Mouse (Mus musculus): ENCODE data around the gene Hoxb2. TPM values are rescaled to one million over a fixed set of nuclear protein-coding genes. Genes with fewer than 3 reads are reported as not detected.

The Hoxb2 gene
- polyA plus RNA-seq, 1 experiment, result 0.20 TPM

DNA sequence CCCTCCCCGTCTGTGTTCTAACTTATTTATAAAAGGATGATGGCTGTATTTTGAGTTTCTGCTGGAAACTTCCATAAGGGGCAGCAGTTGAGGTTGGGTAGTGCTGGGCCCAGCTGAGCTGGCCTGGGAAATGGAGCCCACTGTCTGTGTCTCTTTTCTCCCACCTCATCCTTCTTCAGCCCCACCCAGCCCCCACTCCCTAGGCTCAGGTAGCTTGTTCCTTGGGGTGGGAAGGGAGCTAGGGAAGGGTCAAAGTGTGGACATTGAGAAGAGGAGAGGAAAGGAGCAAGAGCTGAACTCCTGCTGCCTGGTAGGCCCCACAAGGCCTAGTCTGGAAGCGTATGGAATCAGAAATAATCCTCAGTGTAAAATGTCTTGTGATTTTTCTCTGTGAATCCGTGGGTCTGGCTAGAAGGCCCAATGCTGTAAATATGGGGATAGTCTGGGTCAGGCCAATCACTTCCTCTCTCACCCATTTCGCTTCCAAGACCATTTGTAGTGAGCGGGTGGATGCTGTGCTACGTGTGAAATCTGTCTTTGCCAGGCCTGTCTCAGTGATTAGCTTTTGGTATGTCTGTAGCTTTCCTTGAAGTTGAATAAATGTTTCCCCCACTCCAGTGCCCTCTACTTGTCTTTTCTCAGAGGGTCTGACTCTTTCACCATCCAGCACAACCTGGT lies 44.7 kb upstream of the Hoxb2 start:
- no peak overlapping the region for H3K4me3 ChIP-seq (ENCODE audit: control insufficient read depth, low read depth, low read length)
- H3K27me3 ChIP-seq (ENCODE audit: control insufficient read depth, insufficient read depth, low read length), result peaks cover 16% of the 10 kb centered on the region
- no peak for TF ChIP-seq POLR2A (IDR thresholded peaks at IDR 0.05; ENCODE audit: control insufficient read depth, low read depth, low read length)
- no peak for TF ChIP-seq CTCF (IDR thresholded peaks at IDR 0.05; ENCODE audit: control insufficient read depth, insufficient read depth, insufficient replicate concordance, low read depth, low read length)
- no peaks in the 10 kb centered on the region for H3K36me3 ChIP-seq (ENCODE audit: control insufficient read depth, insufficient read depth, low read length)
- peaks cover 32% of the 10 kb centered on the region for H3K4me1 ChIP-seq (ENCODE audit: control insufficient read depth, insufficient read depth, low read length)
- no peak overlapping the region for H3K27ac ChIP-seq (ENCODE audit: control insufficient read depth, insufficient read depth, low read depth, low read length)

GRCm38 (mm10) chr11:96306183-96306907 lies 44.0 kb upstream of the Hoxb2 start:
- H3K27me3 ChIP-seq (ENCODE audit: control insufficient read depth, insufficient read depth, low read length), result peaks cover 16% of the 10 kb centered on the region
- H3K4me3 ChIP-seq (ENCODE audit: control insufficient read depth, low read depth, low read length), result no peak overlapping the region
- peaks cover 28% of the 10 kb centered on the region for H3K4me1 ChIP-seq (ENCODE audit: control insufficient read depth, insufficient read depth, low read length)

DNA sequence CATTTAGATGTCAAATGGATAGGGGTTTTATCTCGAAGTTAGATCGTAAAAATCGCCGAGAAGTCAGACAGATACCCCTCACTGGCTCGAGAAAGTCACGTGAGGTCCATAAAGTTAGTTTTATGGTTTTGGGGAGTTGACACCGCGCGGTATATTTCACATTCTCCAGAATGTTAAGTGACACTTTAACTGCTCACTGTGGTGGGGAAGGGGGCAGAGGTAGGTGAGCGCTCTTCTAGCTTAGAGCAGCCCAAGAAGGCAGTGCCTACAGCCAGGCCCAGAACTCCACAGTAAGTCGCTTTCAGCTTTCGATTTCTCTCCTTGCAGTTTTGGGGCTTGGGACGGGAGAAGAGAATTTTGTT lies 43.4 kb upstream of the Hoxb2 start:
- Histone ChIP-seq H3K4me3 (ENCODE audit: control insufficient read depth, low read depth, low read length) (no peak overlapping the region), H3K36me3 (ENCODE audit: control insufficient read depth, insufficient read depth, low read length) (no peaks in the 10 kb centered on the region), H3K27me3 (ENCODE audit: control insufficient read depth, insufficient read depth, low read length) (peaks cover 16% of the 10 kb centered on the region), H3K27ac (ENCODE audit: control insufficient read depth, insufficient read depth, low read depth, low read length) (no peak overlapping the region), H3K4me1 (ENCODE audit: control insufficient read depth, insufficient read depth, low read length) (peaks cover 28% of the 10 kb centered on the region)
- TF ChIP-seq POLR2A (IDR thresholded peaks at IDR 0.05; ENCODE audit: control insufficient read depth, low read depth, low read length), result no peak

More at GRCm38 (mm10) chr11:96306183-96306907, 44.0 kb upstream of the Hoxb2 start:
- no peaks in the 10 kb centered on the region for H3K36me3 ChIP-seq (ENCODE audit: control insufficient read depth, insufficient read depth, low read length)
- no peak overlapping the region for H3K27ac ChIP-seq (ENCODE audit: control insufficient read depth, insufficient read depth, low read depth, low read length)
- TF ChIP-seq CTCF (IDR thresholded peaks at IDR 0.05; ENCODE audit: control insufficient read depth, insufficient read depth, insufficient replicate concordance, low read depth, low read length), result no peak
- TF ChIP-seq POLR2A (IDR thresholded peaks at IDR 0.05; ENCODE audit: control insufficient read depth, low read depth, low read length), result no peak

DNA sequence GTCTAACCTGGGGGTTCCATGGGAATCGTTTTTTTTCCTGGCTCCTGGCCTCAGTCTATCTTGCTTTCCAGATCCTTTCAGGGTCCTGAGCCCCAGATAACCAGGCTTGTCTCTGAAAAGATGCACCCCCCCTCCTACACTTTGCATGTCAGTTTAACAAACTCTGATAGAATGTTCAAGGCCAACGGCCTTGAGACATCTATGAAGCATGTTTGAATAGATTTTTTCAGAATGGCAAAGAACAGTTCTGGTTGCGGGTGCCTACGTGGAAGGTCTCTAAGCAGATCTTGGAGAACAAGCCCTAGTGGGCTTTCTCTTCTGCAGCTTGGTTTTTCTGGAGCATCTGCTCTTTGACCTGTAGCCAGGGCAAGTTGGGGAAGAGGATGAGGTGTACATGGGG lies 41.6 kb upstream of the Hoxb2 start:
- H3K36me3 ChIP-seq (ENCODE audit: control insufficient read depth, insufficient read depth, low read length), result no peaks in the 10 kb centered on the region
- no peak overlapping the region for H3K4me3 ChIP-seq (ENCODE audit: control insufficient read depth, low read depth, low read length)
- peaks cover 12% of the 10 kb centered on the region for H3K27me3 ChIP-seq (ENCODE audit: control insufficient read depth, insufficient read depth, low read length)
- H3K4me1 ChIP-seq (ENCODE audit: control insufficient read depth, insufficient read depth, low read length), result peaks cover 23% of the 10 kb centered on the region
- TF ChIP-seq CTCF (IDR thresholded peaks at IDR 0.05; ENCODE audit: control insufficient read depth, insufficient read depth, insufficient replicate concordance, low read depth, low read length) (no peak), POLR2A (IDR thresholded peaks at IDR 0.05; ENCODE audit: control insufficient read depth, low read depth, low read length) (no peak)
- peak overlapping the region; percentile 34; the same call in 1 of the 2 replicates for H3K27ac ChIP-seq (ENCODE audit: control insufficient read depth, insufficient read depth, low read depth, low read length)

GRCm38 (mm10) chr11:96309288-96309687 lies 41.0 kb upstream of the Hoxb2 start:
- TF ChIP-seq POLR2A (IDR thresholded peaks at IDR 0.05; ENCODE audit: control insufficient read depth, low read depth, low read length), result no peak
- no peak for TF ChIP-seq CTCF (IDR thresholded peaks at IDR 0.05; ENCODE audit: control insufficient read depth, insufficient read depth, insufficient replicate concordance, low read depth, low read length)
- peaks cover 13% of the 10 kb centered on the region for H3K27me3 ChIP-seq (ENCODE audit: control insufficient read depth, insufficient read depth, low read length)
- H3K36me3 ChIP-seq (ENCODE audit: control insufficient read depth, insufficient read depth, low read length), result no peaks in the 10 kb centered on the region
- H3K27ac ChIP-seq (ENCODE audit: control insufficient read depth, insufficient read depth, low read depth, low read length), result peak overlapping the region; percentile 65
- H3K4me3 ChIP-seq (ENCODE audit: control insufficient read depth, low read depth, low read length), result no peak overlapping the region
- H3K4me1 ChIP-seq (ENCODE audit: control insufficient read depth, insufficient read depth, low read length), result peaks cover 20% of the 10 kb centered on the region

DNA sequence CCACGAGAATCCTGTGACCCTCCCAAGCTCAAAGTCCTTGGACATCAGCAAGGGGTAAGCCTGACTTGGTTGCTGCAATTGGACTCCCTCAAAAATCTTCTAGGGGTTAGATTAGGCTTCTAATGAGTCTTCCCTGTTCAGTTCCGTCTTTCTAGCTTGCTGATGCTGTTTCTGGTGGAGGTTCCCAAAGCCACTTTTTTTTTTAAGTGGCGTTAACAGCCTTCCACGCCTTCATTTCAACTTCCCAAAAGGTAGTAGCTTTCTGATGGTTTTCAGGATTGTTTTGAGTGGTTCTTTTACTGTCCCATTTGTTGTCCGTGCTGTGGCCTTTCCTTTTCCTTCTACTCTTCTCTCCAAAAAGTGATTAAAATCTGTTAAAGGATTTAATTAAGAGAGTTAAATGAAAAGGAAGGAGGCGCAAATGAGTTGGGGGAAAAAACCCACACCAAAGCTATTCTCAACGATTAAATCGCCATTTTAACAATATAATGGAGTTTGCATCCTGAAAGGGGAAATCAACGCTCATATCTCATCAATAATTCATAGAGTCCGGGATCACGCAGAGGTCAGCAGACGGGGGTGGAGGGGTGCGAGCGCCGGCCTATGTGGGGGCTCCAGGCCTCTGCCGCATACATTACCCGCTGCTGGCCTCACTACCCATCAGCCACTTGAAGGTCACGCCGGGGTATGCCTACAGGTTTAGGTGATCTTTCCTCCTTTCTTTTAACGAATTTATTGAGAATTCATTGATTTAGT lies 40.0 kb upstream of the Hoxb2 start:
- H3K4me3 ChIP-seq (ENCODE audit: control insufficient read depth, low read depth, low read length), result no peak overlapping the region

GRCm38 (mm10) chr11:96311097-96311496 lies 39.2 kb upstream of the Hoxb2 start:
- Histone ChIP-seq H3K4me1 (ENCODE audit: control insufficient read depth, insufficient read depth, low read length) (peaks cover 12% of the 10 kb centered on the region), H3K36me3 (ENCODE audit: control insufficient read depth, insufficient read depth, low read length) (no peaks in the 10 kb centered on the region), H3K27me3 (ENCODE audit: control insufficient read depth, insufficient read depth, low read length) (peaks cover 10% of the 10 kb centered on the region), H3K4me3 (ENCODE audit: control insufficient read depth, low read depth, low read length) (no peak overlapping the region), H3K27ac (ENCODE audit: control insufficient read depth, insufficient read depth, low read depth, low read length) (no peak overlapping the region)
- no peak for TF ChIP-seq CTCF (IDR thresholded peaks at IDR 0.05; ENCODE audit: control insufficient read depth, insufficient read depth, insufficient replicate concordance, low read depth, low read length)
- no peak for TF ChIP-seq POLR2A (IDR thresholded peaks at IDR 0.05; ENCODE audit: control insufficient read depth, low read depth, low read length)

More for the DNA sequence above, 40.0 kb upstream of the Hoxb2 start:
- Histone ChIP-seq H3K27me3 (ENCODE audit: control insufficient read depth, insufficient read depth, low read length) (peaks cover 10% of the 10 kb centered on the region), H3K36me3 (ENCODE audit: control insufficient read depth, insufficient read depth, low read length) (no peaks in the 10 kb centered on the region), H3K27ac (ENCODE audit: control insufficient read depth, insufficient read depth, low read depth, low read length) (no peak overlapping the region), H3K4me1 (ENCODE audit: control insufficient read depth, insufficient read depth, low read length) (peaks cover 12% of the 10 kb centered on the region)
- TF ChIP-seq CTCF (IDR thresholded peaks at IDR 0.05; ENCODE audit: control insufficient read depth, insufficient read depth, insufficient replicate concordance, low read depth, low read length), result no peak

Measured in testis, adult 2 months (tissue).